Mouse (Mus musculus): ENCODE measurements around the gene Rps27l. TPM values are rescaled to one million over a fixed set of nuclear protein-coding genes. Genes with fewer than 3 reads are reported as not detected.

Gene Rps27l
- 515 and 527 TPM in 2 replicates for polyA plus RNA-seq (2014; fragmentation: Nextera tagmentation; extraction: Ambion mirVana)

- H3K4me2 ChIP-seq (ENCODE audit: low read length), result peak within 1 kb of the TSS; percentile 76
- H3K4me3 ChIP-seq (ENCODE audit: control insufficient read depth in 1 of 2, insufficient read depth in 1 of 2, low read depth in 1 of 2, low read length in 2 of 2), result peak within 1 kb of the TSS; percentile 80 to 91
- no peaks in the 10 kb centered on the region for H3K9me3 ChIP-seq (ENCODE audit: control insufficient read depth, low read length)
- H3K9ac ChIP-seq (ENCODE audit: low read length), result peak within 1 kb of the TSS; percentile 86
- WGBS, result under 1% methylated on average over 77 of the region's 77 CpGs
- H3K4me1 ChIP-seq (ENCODE audit: control insufficient read depth in 2 of 2, insufficient read depth in 2 of 2, low read length in 2 of 2), result peaks cover 0 to 8% of the 10 kb centered on the region in 2 experiments; a peak in 2 of 4 replicates
- peak within 1 kb of the TSS; percentile 88 to 96 for H3K27ac ChIP-seq (replicated peaks in 1 of 2; ENCODE audit: control insufficient read depth in 1 of 2, insufficient read depth in 1 of 2, low read depth in 2 of 2, low read length in 2 of 2)
- peaks cover 20% of the 10 kb centered on the region for H3K36me3 ChIP-seq (ENCODE audit: control insufficient read depth, insufficient read depth, low read length)
- no peaks in the 10 kb centered on the region for H3K27me3 ChIP-seq (ENCODE audit: control insufficient read depth, insufficient read depth, low read length)
- peak; percentile 99 for ATAC-seq (ENCODE audit: insufficient number of reproducible peaks, insufficient read depth, low FRiP score, low read depth)
Measured at GRCm38 (mm10) chr9:66945647-66946641, at the start of gene Rps27l. TSS of gene Rps27l (plus strand) at chr9:66946086.

- Histone ChIP-seq H3K4me3 (ENCODE audit: control insufficient read depth in 1 of 2, insufficient read depth in 1 of 2, low read depth in 1 of 2, low read length in 2 of 2) (no peak overlapping the region), H3K27me3 (ENCODE audit: control insufficient read depth, insufficient read depth, low read length) (no peaks in the 10 kb centered on the region), H3K36me3 (ENCODE audit: control insufficient read depth, insufficient read depth, low read length) (no peaks in the 10 kb centered on the region), H3K27ac (replicated peaks in 1 of 2; ENCODE audit: control insufficient read depth in 1 of 2, insufficient read depth in 1 of 2, low read depth in 2 of 2, low read length in 2 of 2) (no peak overlapping the region), H3K9me3 (ENCODE audit: control insufficient read depth, low read length) (no peaks in the 10 kb centered on the region), H3K4me2 (ENCODE audit: low read length) (no peak overlapping the region), H3K4me1 (ENCODE audit: control insufficient read depth in 2 of 2, insufficient read depth in 2 of 2, low read length in 2 of 2) (peaks cover 6 to 24% of the 10 kb centered on the region in 2 experiments), H3K9ac (ENCODE audit: low read length) (no peak overlapping the region)
- WGBS, result 61% methylated on average over 6 of the region's 6 CpGs
- ATAC-seq (ENCODE audit: insufficient number of reproducible peaks, insufficient read depth, low FRiP score, low read depth), result no peak
Measured at GRCm38 (mm10) chr9:66896951-66897350, 48.9 kb upstream of the Rps27l start.

- no peak for ATAC-seq (ENCODE audit: insufficient number of reproducible peaks, insufficient read depth, low FRiP score, low read depth)
- Histone ChIP-seq H3K9ac (ENCODE audit: low read length) (no peak overlapping the region), H3K27ac (replicated peaks in 1 of 2; ENCODE audit: control insufficient read depth in 1 of 2, insufficient read depth in 1 of 2, low read depth in 2 of 2, low read length in 2 of 2) (no peak overlapping the region), H3K36me3 (ENCODE audit: control insufficient read depth, insufficient read depth, low read length) (no peaks in the 10 kb centered on the region), H3K4me3 (ENCODE audit: control insufficient read depth in 1 of 2, insufficient read depth in 1 of 2, low read depth in 1 of 2, low read length in 2 of 2) (no peak overlapping the region), H3K4me2 (ENCODE audit: low read length) (no peak overlapping the region), H3K4me1 (ENCODE audit: control insufficient read depth in 2 of 2, insufficient read depth in 2 of 2, low read length in 2 of 2) (peaks cover 6 to 24% of the 10 kb centered on the region in 2 experiments), H3K9me3 (ENCODE audit: control insufficient read depth, low read length) (no peaks in the 10 kb centered on the region), H3K27me3 (ENCODE audit: control insufficient read depth, insufficient read depth, low read length) (no peaks in the 10 kb centered on the region)
- 67% methylated on average over 6 of the region's 6 CpGs for WGBS
Measured at GRCm38 (mm10) chr9:66897851-66898250, 48.0 kb upstream of the Rps27l start.

- WGBS, result 64% methylated on average over 2 of the region's 2 CpGs
- Histone ChIP-seq H3K4me1 (ENCODE audit: control insufficient read depth in 2 of 2, insufficient read depth in 2 of 2, low read length in 2 of 2) (peaks cover 6 to 24% of the 10 kb centered on the region in 2 experiments), H3K27ac (replicated peaks in 1 of 2; ENCODE audit: control insufficient read depth in 1 of 2, insufficient read depth in 1 of 2, low read depth in 2 of 2, low read length in 2 of 2) (no peak overlapping the region), H3K4me3 (ENCODE audit: control insufficient read depth in 1 of 2, insufficient read depth in 1 of 2, low read depth in 1 of 2, low read length in 2 of 2) (no peak overlapping the region), H3K9ac (ENCODE audit: low read length) (no peak overlapping the region), H3K36me3 (ENCODE audit: control insufficient read depth, insufficient read depth, low read length) (no peaks in the 10 kb centered on the region), H3K27me3 (ENCODE audit: control insufficient read depth, insufficient read depth, low read length) (no peaks in the 10 kb centered on the region), H3K9me3 (ENCODE audit: control insufficient read depth, low read length) (no peaks in the 10 kb centered on the region), H3K4me2 (ENCODE audit: low read length) (no peak overlapping the region)
- ATAC-seq (ENCODE audit: insufficient number of reproducible peaks, insufficient read depth, low FRiP score, low read depth), result no peak
Measured at GRCm38 (mm10) chr9:66899072-66899471, 46.8 kb upstream of the Rps27l start.

- 77% methylated on average over 4 of the region's 4 CpGs for WGBS
- Histone ChIP-seq H3K9me3 (ENCODE audit: control insufficient read depth, low read length) (no peaks in the 10 kb centered on the region), H3K4me3 (ENCODE audit: control insufficient read depth in 1 of 2, insufficient read depth in 1 of 2, low read depth in 1 of 2, low read length in 2 of 2) (no peak overlapping the region), H3K9ac (ENCODE audit: low read length) (no peak overlapping the region), H3K27me3 (ENCODE audit: control insufficient read depth, insufficient read depth, low read length) (no peaks in the 10 kb centered on the region), H3K4me1 (ENCODE audit: control insufficient read depth in 2 of 2, insufficient read depth in 2 of 2, low read length in 2 of 2) (peaks cover 6 to 24% of the 10 kb centered on the region in 2 experiments), H3K36me3 (ENCODE audit: control insufficient read depth, insufficient read depth, low read length) (no peaks in the 10 kb centered on the region), H3K4me2 (ENCODE audit: low read length) (no peak overlapping the region), H3K27ac (replicated peaks in 1 of 2; ENCODE audit: control insufficient read depth in 1 of 2, insufficient read depth in 1 of 2, low read depth in 2 of 2, low read length in 2 of 2) (no peak overlapping the region)
- ATAC-seq (ENCODE audit: insufficient number of reproducible peaks, insufficient read depth, low FRiP score, low read depth), result no peak
Measured at GRCm38 (mm10) chr9:66899526-66899925, 46.4 kb upstream of the Rps27l start.

GRCm38 (mm10) chr9:66905990-66906389 lies 39.9 kb upstream of the Rps27l start:
- ATAC-seq (ENCODE audit: insufficient number of reproducible peaks, insufficient read depth, low FRiP score, low read depth), result no peak
- Histone ChIP-seq H3K9me3 (ENCODE audit: control insufficient read depth, low read length) (no peaks in the 10 kb centered on the region), H3K9ac (ENCODE audit: low read length) (no peak overlapping the region), H3K4me3 (ENCODE audit: control insufficient read depth in 1 of 2, insufficient read depth in 1 of 2, low read depth in 1 of 2, low read length in 2 of 2) (no peak overlapping the region), H3K4me1 (ENCODE audit: control insufficient read depth in 2 of 2, insufficient read depth in 2 of 2, low read length in 2 of 2) (peaks cover 4 to 13% of the 10 kb centered on the region in 2 experiments), H3K27ac (replicated peaks in 1 of 2; ENCODE audit: control insufficient read depth in 1 of 2, insufficient read depth in 1 of 2, low read depth in 2 of 2, low read length in 2 of 2) (no peak overlapping the region), H3K27me3 (ENCODE audit: control insufficient read depth, insufficient read depth, low read length) (no peaks in the 10 kb centered on the region), H3K36me3 (ENCODE audit: control insufficient read depth, insufficient read depth, low read length) (0 out of 2 replicates have a peak, but pooled peaks cover 3% of the 10 kb centered on the region), H3K4me2 (ENCODE audit: low read length) (no peak overlapping the region)
- 76% methylated on average over 9 of the region's 9 CpGs for WGBS

- Histone ChIP-seq H3K9ac (ENCODE audit: low read length) (no peak overlapping the region), H3K4me2 (ENCODE audit: low read length) (no peak overlapping the region), H3K27me3 (ENCODE audit: control insufficient read depth, insufficient read depth, low read length) (no peaks in the 10 kb centered on the region), H3K4me3 (ENCODE audit: control insufficient read depth in 1 of 2, insufficient read depth in 1 of 2, low read depth in 1 of 2, low read length in 2 of 2) (no peak overlapping the region), H3K36me3 (ENCODE audit: control insufficient read depth, insufficient read depth, low read length) (0 out of 2 replicates have a peak, but pooled peaks cover 3% of the 10 kb centered on the region), H3K4me1 (ENCODE audit: control insufficient read depth in 2 of 2, insufficient read depth in 2 of 2, low read length in 2 of 2) (peaks cover 4 to 13% of the 10 kb centered on the region in 2 experiments), H3K9me3 (ENCODE audit: control insufficient read depth, low read length) (no peaks in the 10 kb centered on the region), H3K27ac (replicated peaks in 1 of 2; ENCODE audit: control insufficient read depth in 1 of 2, insufficient read depth in 1 of 2, low read depth in 2 of 2, low read length in 2 of 2) (no peak overlapping the region)
- no peak for ATAC-seq (ENCODE audit: insufficient number of reproducible peaks, insufficient read depth, low FRiP score, low read depth)
- WGBS, result 78% methylated on average over 8 of the region's 8 CpGs
Measured at GRCm38 (mm10) chr9:66907126-66907525, 38.8 kb upstream of the Rps27l start.
